Mouse (Mus musculus) brain, embryonic 14.5 days (tissue): Measurements from ENCODE around the gene Pym1.

Experiments used
- CTCF ChIP-seq: fragments of 200-500 bp; IDR thresholded peaks from 2 replicates; pipeline ENCODE4 v1.5.1; 2012; ENCODE audit warnings: inconsistent platforms, mild to moderate bottlenecking, moderate library complexity, borderline replicate concordance; ENCODE audit not compliant: insufficient read depth, insufficient read length; ENCODE audit errors: extremely low read depth
- POLR2A ChIP-seq: fragments of 200-500 bp; IDR thresholded peaks from 2 replicates; pipeline ENCODE4 v1.6.1; 2012; ENCODE audit warnings: mild to moderate bottlenecking, inconsistent platforms, borderline replicate concordance; ENCODE audit not compliant: poor library complexity, insufficient read depth, insufficient read length, severe bottlenecking; ENCODE audit errors: extremely low read depth

GRCm38 (mm10) chr10:128731002-128731433 lies 16.7 kb upstream of the Pym1 start:
- TF ChIP-seq CTCF = peak; percentile 83
- TF ChIP-seq POLR2A = no peak
